Mouse (Mus musculus): ENCODE measurements around the gene H2afy2. TPM values are rescaled to one million over a fixed set of nuclear protein-coding genes. Genes with fewer than 3 reads are reported as not detected.

Gene H2afy2
- total RNA-seq, 4 experiments from 2014 or later, result 8.5 to 14.8 (median 9.9) TPM

GRCm38 (mm10) chr10:61722215-61722614 is 61.7 kb downstream of the H2afy2 start:
- no peak for DNase-seq

GRCm38 (mm10) chr10:61720331-61720730 is 63.6 kb downstream of the H2afy2 start:
- peak; percentile 79 for DNase-seq

- no peak for DNase-seq
Measured at GRCm38 (mm10) chr10:61717406-61718296, 66.3 kb downstream of the H2afy2 start.

- DNase-seq, result peak; percentile 71
Measured at GRCm38 (mm10) chr10:61715996-61716864, 67.7 kb downstream of the H2afy2 start.

- no peak for DNase-seq
Measured at GRCm38 (mm10) chr10:61715462-61715837, 68.5 kb downstream of the H2afy2 start.

- DNase-seq, result peak; percentile 79
Measured at GRCm38 (mm10) chr10:61714771-61715461, 69.0 kb downstream of the H2afy2 start, which contains the start of gene Aifm2. Gene Aifm2, plus strand, starts transcription at chr10:61715263.

- DNase-seq, result no peak
Measured at GRCm38 (mm10) chr10:61714146-61714545, 69.8 kb downstream of the H2afy2 start.

GRCm38 (mm10) chr10:61713601-61714000 is 70.3 kb downstream of the H2afy2 start:
- peak; percentile 70 for DNase-seq

- DNase-seq, result no peak
Measured at GRCm38 (mm10) chr10:61706412-61707375, 77.3 kb downstream of the H2afy2 start.

- DNase-seq, result peak; percentile 88
Measured at GRCm38 (mm10) chr10:61704663-61705062, 79.3 kb downstream of the H2afy2 start.

GRCm38 (mm10) chr10:61697028-61697427 is 86.9 kb downstream of the H2afy2 start:
- DNase-seq, result peak; percentile 63

- no peak for DNase-seq
Measured at GRCm38 (mm10) chr10:61696560-61696823, 87.5 kb downstream of the H2afy2 start.

GRCm38 (mm10) chr10:61695703-61696559 is 88.0 kb downstream of the H2afy2 start:
- DNase-seq, result no peak

- DNase-seq, result peak; percentile 96
Measured at GRCm38 (mm10) chr10:61694870-61695670, 88.9 kb downstream of the H2afy2 start, which contains the start of gene Tysnd1. Gene Tysnd1, plus strand, starts transcription at chr10:61695514.

GRCm38 (mm10) chr10:61693563-61693962 is 90.4 kb downstream of the H2afy2 start:
- DNase-seq, result no peak

- DNase-seq, result no peak
Measured at GRCm38 (mm10) chr10:61689405-61689804, 94.5 kb downstream of the H2afy2 start.
